Mouse (Mus musculus) ES-E14 (cell line): ENCODE data around the gene Prcc.

Experiments used
- HCFC1 ChIP-seq: IDR thresholded peaks from 2 replicates; pipeline ENCODE4 v1.6.1; 2012; ENCODE audit warnings: low read length, inconsistent platforms, borderline replicate concordance; ENCODE audit not compliant: insufficient read depth
- MAFK ChIP-seq: IDR thresholded peaks from 2 replicates; pipeline ENCODE4 v1.6.1; 2014; ENCODE audit warnings: mild to moderate bottlenecking, low read depth, low read length, inconsistent platforms; ENCODE audit not compliant: insufficient read depth
- ZC3H11A ChIP-seq: IDR thresholded peaks from 2 replicates; pipeline ENCODE4 v1.6.1; 2012; ENCODE audit warnings: low read depth, mild to moderate bottlenecking, inconsistent platforms, low read length, borderline replicate concordance
- ZNF384 ChIP-seq: IDR thresholded peaks from 2 replicates; pipeline ENCODE4 v1.6.1; 2012; ENCODE audit warnings: low read depth, low read length, inconsistent platforms

DNA sequence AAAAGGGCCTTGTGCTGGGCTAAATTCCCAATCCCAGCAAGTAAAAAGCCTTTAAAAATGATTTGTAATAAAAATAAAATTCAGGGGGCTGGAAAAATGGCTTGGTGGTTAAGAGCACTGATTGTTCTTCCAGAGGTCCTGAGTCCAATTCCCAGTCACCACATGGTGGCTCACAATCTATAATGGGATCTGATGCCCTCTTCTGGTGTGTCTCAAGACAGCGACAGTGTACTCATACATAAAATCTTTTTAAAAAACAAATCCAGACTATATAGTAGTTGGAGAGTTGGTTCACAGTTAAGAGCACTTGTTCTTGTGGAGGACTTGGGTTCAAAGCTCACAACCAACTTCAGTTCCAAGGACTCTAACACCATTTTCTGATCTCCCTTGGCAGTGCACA is 31.6 kb upstream of the Prcc start:
- TF ChIP-seq HCFC1 (no peak), ZC3H11A (no peak), ZNF384 (no peak), MAFK (no peak)
